Mouse (Mus musculus): ENCODE measurements around the gene Hnrnpa1. TPM values are rescaled to one million over a fixed set of nuclear protein-coding genes. Genes with fewer than 3 reads are reported as not detected.

Hnrnpa1 gene
- 860 and 895 TPM in 2 replicates for polyA plus RNA-seq (2015; fragmentation: Nextera tagmentation; extraction: Ambion mirVana)

- Histone ChIP-seq H3K4me2 (peak within 1 kb of the TSS; percentile 69), H3K4me1 (peaks cover 37% of the 10 kb centered on the region), H3K27ac (peak within 1 kb of the TSS; percentile 95), H3K4me3 (peak within 1 kb of the TSS; percentile 76), H3K27me3 (no peaks in the 10 kb centered on the region), H3K9me3 (no peaks in the 10 kb centered on the region), H3K9ac (peak within 1 kb of the TSS; percentile 74), H3K36me3 (peaks cover 36% of the 10 kb centered on the region)
- under 1% methylated on average over 47 of the region's 47 CpGs for WGBS
- peak; percentile 94 for ATAC-seq (ENCODE audit: borderline replicate concordance, extremely low read depth, low FRiP score, low TSS enrichment)
Observed at GRCm38 (mm10) chr15:103240160-103241028, at the start of gene Hnrnpa1. Hnrnpa1 (plus strand) TSS chr15:103240432.

GRCm38 (mm10) chr15:103190531-103191462, 49.4 kb upstream of the Hnrnpa1 start:
- WGBS, result 59% methylated on average over 10 of the region's 10 CpGs
- no peak for ATAC-seq (ENCODE audit: borderline replicate concordance, extremely low read depth, low FRiP score, low TSS enrichment)
- Histone ChIP-seq H3K4me1 (no peaks in the 10 kb centered on the region), H3K36me3 (peaks cover 55% of the 10 kb centered on the region), H3K9ac (no peak overlapping the region), H3K27ac (no peak overlapping the region), H3K4me3 (no peak overlapping the region), H3K9me3 (no peaks in the 10 kb centered on the region), H3K4me2 (no peak overlapping the region), H3K27me3 (no peaks in the 10 kb centered on the region)

GRCm38 (mm10) chr15:103193606-103194005, 46.6 kb upstream of the Hnrnpa1 start:
- Histone ChIP-seq H3K9me3 (no peaks in the 10 kb centered on the region), H3K27ac (no peak overlapping the region), H3K4me1 (no peaks in the 10 kb centered on the region), H3K4me2 (no peak overlapping the region), H3K9ac (no peak overlapping the region), H3K27me3 (no peaks in the 10 kb centered on the region), H3K36me3 (peaks cover 82% of the 10 kb centered on the region), H3K4me3 (no peak overlapping the region)
- WGBS, result 69% methylated on average over 2 of the region's 2 CpGs
- ATAC-seq (ENCODE audit: borderline replicate concordance, extremely low read depth, low FRiP score, low TSS enrichment), result no peak

GRCm38 (mm10) chr15:103196835-103197234, 43.4 kb upstream of the Hnrnpa1 start:
- no peak overlapping the region for H3K27ac ChIP-seq
- H3K36me3 ChIP-seq, result peaks cover 86% of the 10 kb centered on the region
- WGBS, result 88% methylated on average over 1 of the region's 1 CpGs

GRCm38 (mm10) chr15:103197785-103198184, 42.4 kb upstream of the Hnrnpa1 start:
- no peak overlapping the region for H3K27ac ChIP-seq
- H3K9me3 ChIP-seq, result no peaks in the 10 kb centered on the region
- H3K27me3 ChIP-seq, result no peaks in the 10 kb centered on the region
- H3K4me2 ChIP-seq, result no peak overlapping the region
- WGBS, result 82% methylated on average over 4 of the region's 4 CpGs
- H3K9ac ChIP-seq, result no peak overlapping the region
- no peak for ATAC-seq (ENCODE audit: borderline replicate concordance, extremely low read depth, low FRiP score, low TSS enrichment)
- peaks cover 82% of the 10 kb centered on the region for H3K36me3 ChIP-seq
- peaks cover 5% of the 10 kb centered on the region; the same call in 1 of the 2 replicates for H3K4me1 ChIP-seq
- H3K4me3 ChIP-seq, result no peak overlapping the region

More at GRCm38 (mm10) chr15:103196835-103197234, 43.4 kb upstream of the Hnrnpa1 start:
- H3K4me2 ChIP-seq, result no peak overlapping the region
- no peaks in the 10 kb centered on the region for H3K9me3 ChIP-seq
- no peaks in the 10 kb centered on the region for H3K4me1 ChIP-seq
- H3K9ac ChIP-seq, result no peak overlapping the region
- H3K27me3 ChIP-seq, result no peaks in the 10 kb centered on the region
- H3K4me3 ChIP-seq, result no peak overlapping the region
- ATAC-seq (ENCODE audit: borderline replicate concordance, extremely low read depth, low FRiP score, low TSS enrichment), result no peak

GRCm38 (mm10) chr15:103202088-103202793, 38.0 kb upstream of the Hnrnpa1 start:
- peaks cover 78% of the 10 kb centered on the region for H3K36me3 ChIP-seq
- WGBS, result 35% methylated on average over 6 of the region's 6 CpGs
- H3K27me3 ChIP-seq, result no peaks in the 10 kb centered on the region
- peak; percentile 64; the same call in 1 of the 2 replicates for ATAC-seq (ENCODE audit: borderline replicate concordance, extremely low read depth, low FRiP score, low TSS enrichment)
- no peak overlapping the region for H3K9ac ChIP-seq
- no peak overlapping the region for H3K4me3 ChIP-seq
- peaks cover 10% of the 10 kb centered on the region; the same call in 1 of the 2 replicates for H3K4me1 ChIP-seq
- no peaks in the 10 kb centered on the region for H3K9me3 ChIP-seq
- no peak overlapping the region for H3K4me2 ChIP-seq
- H3K27ac ChIP-seq, result peak overlapping the region; percentile 64

GRCm38 (mm10) chr15:103205156-103205555, 35.1 kb upstream of the Hnrnpa1 start:
- peaks cover 77% of the 10 kb centered on the region for H3K36me3 ChIP-seq
- no peak overlapping the region for H3K27ac ChIP-seq
- no peak overlapping the region for H3K9ac ChIP-seq
- H3K4me3 ChIP-seq, result no peak overlapping the region
- WGBS, result 49% methylated on average over 2 of the region's 2 CpGs
- no peak for ATAC-seq (ENCODE audit: borderline replicate concordance, extremely low read depth, low FRiP score, low TSS enrichment)
- H3K4me1 ChIP-seq, result peaks cover 10% of the 10 kb centered on the region; the same call in 1 of the 2 replicates
- no peaks in the 10 kb centered on the region for H3K27me3 ChIP-seq
- no peak overlapping the region for H3K4me2 ChIP-seq
- H3K9me3 ChIP-seq, result no peaks in the 10 kb centered on the region

DNA sequence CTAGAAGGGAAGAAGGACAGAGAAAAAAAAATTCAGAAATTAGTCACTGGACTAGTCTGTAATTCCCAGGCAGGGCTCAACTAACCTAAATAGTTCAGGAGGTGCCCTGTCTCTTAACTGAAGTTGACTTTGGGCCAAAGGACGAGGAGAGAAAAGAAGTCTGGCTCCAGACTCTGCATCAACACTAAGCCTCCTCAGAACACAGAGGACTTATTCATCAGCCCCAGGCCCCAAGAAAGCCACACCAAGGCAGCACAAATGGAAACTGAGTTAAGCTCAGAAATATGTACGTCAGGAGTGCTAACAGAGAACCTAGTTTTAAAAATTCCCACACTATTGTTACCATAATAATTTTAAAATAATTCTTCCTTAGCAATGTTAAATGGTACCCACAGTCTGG, 26.1 kb upstream of the Hnrnpa1 start:
- WGBS, result 29% methylated on average over 2 of the region's 2 CpGs
- Histone ChIP-seq H3K27ac (peak overlapping the region; percentile 46), H3K27me3 (no peaks in the 10 kb centered on the region), H3K9me3 (no peaks in the 10 kb centered on the region), H3K4me3 (peak overlapping the region; percentile 7; the same call in 1 of the 2 replicates), H3K4me1 (peaks cover 24% of the 10 kb centered on the region), H3K9ac (peak overlapping the region; percentile 1; the same call in 1 of the 2 replicates), H3K36me3 (peaks cover 37% of the 10 kb centered on the region), H3K4me2 (peak overlapping the region; percentile 37)
- no peak for ATAC-seq (ENCODE audit: borderline replicate concordance, extremely low read depth, low FRiP score, low TSS enrichment)

DNA sequence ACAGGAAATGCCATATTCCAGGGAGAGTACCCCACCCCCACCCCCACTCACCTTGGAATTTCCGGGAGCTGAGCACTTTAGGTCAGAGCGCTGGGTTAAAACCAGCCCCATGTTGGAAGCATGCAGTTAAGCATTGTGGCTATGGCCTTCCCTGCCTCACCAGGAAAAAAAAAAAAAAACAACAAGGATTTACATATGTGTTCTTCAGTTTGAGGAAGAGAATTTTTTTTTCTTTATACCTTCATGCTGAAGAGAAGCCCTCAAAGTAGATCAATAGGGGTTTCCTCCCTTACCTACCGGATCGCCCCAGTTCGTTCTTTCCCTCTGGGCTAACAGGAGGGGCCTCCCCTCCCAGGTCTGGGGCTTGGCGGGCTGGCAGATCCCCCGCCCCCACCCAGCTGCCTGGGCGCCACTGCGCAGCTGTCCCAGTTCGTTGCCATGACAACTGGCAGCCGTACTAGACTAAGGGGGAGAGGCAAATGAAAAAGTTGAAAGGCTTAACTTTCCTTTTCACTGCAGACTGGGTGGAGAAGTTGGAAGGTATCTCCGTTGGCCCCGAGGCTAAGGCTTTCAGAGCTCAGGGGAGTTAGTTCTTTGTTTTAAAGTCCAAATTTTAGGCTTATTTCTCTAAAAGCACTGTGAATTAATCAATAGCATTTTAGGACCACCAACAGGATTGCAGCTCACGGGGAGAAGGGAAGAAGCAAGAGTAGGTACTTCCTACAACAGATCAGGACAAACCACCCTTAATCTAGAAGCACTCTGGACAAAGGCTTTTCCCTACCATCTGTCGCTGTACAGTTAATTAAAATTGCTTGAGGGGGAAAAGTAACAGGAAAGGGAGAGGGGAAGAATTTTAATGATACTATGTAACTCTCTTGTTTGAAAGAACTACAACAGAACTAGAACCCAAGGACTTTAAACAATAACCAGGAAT, 25.0 kb upstream of the Hnrnpa1 start:
- under 1% methylated on average over 15 of the region's 15 CpGs for WGBS
- H3K4me1 ChIP-seq, result peaks cover 24% of the 10 kb centered on the region
- peak overlapping the region; percentile 39 for H3K4me3 ChIP-seq
- no peaks in the 10 kb centered on the region for H3K9me3 ChIP-seq
- H3K4me2 ChIP-seq, result peak overlapping the region; percentile 65
- peaks cover 28% of the 10 kb centered on the region for H3K36me3 ChIP-seq
- peak; percentile 97 for ATAC-seq (ENCODE audit: borderline replicate concordance, extremely low read depth, low FRiP score, low TSS enrichment)
- peak overlapping the region; percentile 92 for H3K27ac ChIP-seq
- peak overlapping the region; percentile 44 for H3K9ac ChIP-seq
- no peaks in the 10 kb centered on the region for H3K27me3 ChIP-seq

- Histone ChIP-seq H3K27ac (peak overlapping the region; percentile 92), H3K4me1 (peaks cover 31% of the 10 kb centered on the region), H3K4me2 (peak overlapping the region; percentile 65), H3K36me3 (peaks cover 20% of the 10 kb centered on the region), H3K4me3 (peak overlapping the region; percentile 39; the same call in 1 of the 2 replicates), H3K27me3 (no peaks in the 10 kb centered on the region), H3K9me3 (no peaks in the 10 kb centered on the region), H3K9ac (no peak overlapping the region)
- 24% methylated on average over 2 of the region's 2 CpGs for whole genome bisulfite sequencing
- no peak for ATAC-seq (ENCODE audit: borderline replicate concordance, extremely low read depth, low FRiP score, low TSS enrichment)
Observed at GRCm38 (mm10) chr15:103216052-103216451, 24.2 kb upstream of the Hnrnpa1 start.

Measured in lung, embryonic 15.5 days (tissue).